Mouse (Mus musculus) C2C12 (cell line): ENCODE measurements around the gene Hmgcl. TPM values are rescaled to one million over a fixed set of nuclear protein-coding genes. Genes with fewer than 3 reads are reported as not detected.

Experiments used
- H3K27me3 ChIP-seq: one replicate; pipeline ENCODE4 v1.6.1; 2011; ENCODE audit not compliant: control insufficient read depth, insufficient read depth, insufficient read length
- H3K36me3 ChIP-seq: one replicate; pipeline ENCODE4 v1.6.1; 2011; ENCODE audit not compliant: control insufficient read depth, insufficient read depth
- H3K4me3 ChIP-seq: one replicate; pipeline ENCODE4 v1.5.1; 2011; ENCODE audit warnings: mild to moderate bottlenecking, control low read depth; ENCODE audit not compliant: poor library complexity, insufficient read depth, severe bottlenecking
- H3K79me2 ChIP-seq: one replicate; pipeline ENCODE4 v1.6.1; 2011; ENCODE audit not compliant: control insufficient read depth, insufficient read depth
- H3K79me3 ChIP-seq: one replicate; pipeline ENCODE4 v1.6.1; 2011; ENCODE audit warnings: low read depth, control low read depth
- H3ac ChIP-seq: one replicate; pipeline ENCODE3; 2011; ENCODE audit warnings: low read depth; ENCODE audit not compliant: control insufficient read depth, insufficient read length
- CEBPB ChIP-seq: IDR thresholded peaks from one replicate; pipeline ENCODE4 v1.6.1; 2011; ENCODE audit warnings: low read depth, mild to moderate bottlenecking, control low read depth, moderate library complexity
- CTCF ChIP-seq: IDR thresholded peaks from one replicate; pipeline ENCODE4 v1.5.1; 2011; ENCODE audit not compliant: control insufficient read depth, insufficient read depth, insufficient read length
- FOSL1 ChIP-seq: IDR thresholded peaks from one replicate; pipeline ENCODE4 v1.8.0; 2011; ENCODE audit warnings: mild to moderate bottlenecking, low read length; ENCODE audit not compliant: poor library complexity, insufficient read depth, severe bottlenecking
- MAX ChIP-seq: IDR thresholded peaks from one replicate; pipeline ENCODE4 v1.6.1; 2011; ENCODE audit warnings: mild to moderate bottlenecking, control low read depth
- MYOD1 ChIP-seq: IDR thresholded peaks from one replicate; pipeline ENCODE4 v1.6.1; 2011; ENCODE audit warnings: low read depth; ENCODE audit not compliant: control insufficient read depth, insufficient read length
- MYOG ChIP-seq: IDR thresholded peaks from one replicate; pipeline ENCODE4 v1.6.1; 2011; ENCODE audit not compliant: control insufficient read depth, insufficient read length; ENCODE audit errors: extremely low read depth
- USF1 ChIP-seq: IDR thresholded peaks from one replicate; pipeline ENCODE4 v1.6.1; 2011; ENCODE audit warnings: low read depth, mild to moderate bottlenecking, control low read depth, moderate library complexity
- polyA plus RNA-seq: library from polyadenylated mRNA; unstranded; fragments of >200 nt; fragmentation: generic; extraction: Trizol; gene quantifications from one replicate; pipeline ENCODE4 v1.2.1, GENCODE M21; 2012; ENCODE audit warnings: missing spikeins

Gene Hmgcl
- polyA plus RNA-seq, 1 experiment = 24.3 TPM

DNA sequence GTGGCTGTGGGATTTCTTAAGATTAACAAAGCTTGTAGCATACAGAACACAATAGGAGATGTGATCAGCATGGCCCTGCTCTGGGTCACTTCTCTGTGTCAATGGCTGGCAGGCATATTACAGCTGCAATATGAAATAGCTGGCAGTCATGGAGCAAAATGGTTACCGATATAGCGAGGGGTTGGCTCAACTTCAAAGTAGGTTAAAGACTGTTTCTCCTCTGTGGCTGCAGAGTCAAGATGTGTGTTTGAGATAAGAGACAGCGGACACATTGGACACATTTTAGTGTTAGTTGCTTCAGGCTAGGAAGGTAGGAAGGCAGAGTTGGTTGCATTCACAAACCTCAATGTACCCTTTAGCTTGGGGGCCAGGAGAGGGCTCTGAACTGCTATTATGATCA, 39.6 kb upstream of the Hmgcl start:
- TF ChIP-seq MYOG (no peak), FOSL1 (no peak), MYOD1 (no peak), MAX (no peak)
- no peak overlapping the region for H3ac ChIP-seq

DNA sequence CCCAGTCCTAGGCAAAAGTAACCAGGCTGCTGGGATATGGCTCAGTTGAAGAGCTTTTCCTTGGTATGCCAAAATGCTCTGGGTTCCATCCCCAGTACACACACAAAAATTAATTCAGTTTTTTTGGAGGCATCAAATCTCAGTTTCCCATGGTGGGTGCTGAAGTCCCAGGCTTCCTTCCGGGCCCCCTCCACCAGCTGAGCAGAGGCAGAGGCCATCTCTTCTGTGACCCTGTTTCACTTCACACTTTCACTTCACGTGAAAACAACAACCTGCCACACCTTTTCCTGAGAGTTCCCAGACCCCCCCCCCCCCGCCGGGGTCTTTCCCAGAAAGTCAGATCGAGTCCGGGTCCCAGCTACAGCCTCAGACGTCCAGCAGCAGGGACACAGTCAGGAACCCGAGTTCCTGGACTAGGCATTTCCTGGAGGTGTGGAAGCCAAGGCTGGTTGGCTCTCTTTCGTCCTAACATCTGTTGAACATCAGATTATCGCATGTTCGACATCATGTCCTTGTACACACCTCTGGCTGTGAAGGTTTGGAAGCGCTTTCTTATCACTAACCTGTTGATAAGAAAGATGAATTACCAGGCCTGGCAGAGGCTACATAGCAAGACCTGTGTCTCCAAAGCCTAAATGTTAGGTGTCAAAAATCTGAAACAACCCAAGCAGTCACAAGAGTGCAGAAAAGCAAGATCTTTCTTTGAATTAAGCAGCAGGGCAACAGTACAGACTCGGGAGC, 36.8 kb upstream of the Hmgcl start:
- Histone ChIP-seq H3K79me2 (no peaks in the 10 kb centered on the region), H3K4me3 (no peak overlapping the region), H3ac (no peak overlapping the region), H3K36me3 (no peaks in the 10 kb centered on the region), H3K27me3 (peaks cover 14% of the 10 kb centered on the region), H3K79me3 (no peaks in the 10 kb centered on the region)
- TF ChIP-seq MAX (no peak), USF1 (no peak), FOSL1 (no peak), CTCF (no peak), MYOD1 (no peak), CEBPB (no peak)

More for the DNA sequence above, 39.6 kb upstream of the Hmgcl start:
- Histone ChIP-seq H3K79me3 (no peaks in the 10 kb centered on the region), H3K36me3 (no peaks in the 10 kb centered on the region), H3K79me2 (no peaks in the 10 kb centered on the region), H3K4me3 (no peak overlapping the region), H3K27me3 (peaks cover 26% of the 10 kb centered on the region)

DNA sequence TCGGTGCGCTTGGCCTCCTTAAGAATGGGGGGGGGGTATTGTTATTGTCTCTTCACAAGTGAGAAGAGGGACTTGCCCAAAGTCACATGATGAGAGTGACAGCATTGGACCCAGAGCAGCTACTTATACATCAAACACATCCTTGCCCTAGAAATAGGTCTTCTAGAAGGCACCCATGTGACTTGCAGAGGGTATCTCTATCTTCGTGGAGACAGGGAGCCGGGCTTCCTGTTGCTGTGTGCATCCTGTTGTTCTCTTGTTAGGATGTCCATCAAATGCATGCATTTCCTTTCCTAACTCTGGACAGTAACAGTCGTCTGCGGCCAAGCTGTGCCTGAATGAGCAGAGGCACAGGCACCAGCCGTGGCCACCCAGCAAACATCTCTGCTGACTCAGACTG, 34.7 kb upstream of the Hmgcl start:
- TF ChIP-seq MYOG = no peak
- TF ChIP-seq USF1 = no peak
- TF ChIP-seq MAX = no peak
- Histone ChIP-seq H3K36me3 (no peaks in the 10 kb centered on the region), H3K79me2 (no peaks in the 10 kb centered on the region), H3K79me3 (no peaks in the 10 kb centered on the region), H3ac (no peak overlapping the region), H3K4me3 (no peak overlapping the region), H3K27me3 (peaks cover 8% of the 10 kb centered on the region)

DNA sequence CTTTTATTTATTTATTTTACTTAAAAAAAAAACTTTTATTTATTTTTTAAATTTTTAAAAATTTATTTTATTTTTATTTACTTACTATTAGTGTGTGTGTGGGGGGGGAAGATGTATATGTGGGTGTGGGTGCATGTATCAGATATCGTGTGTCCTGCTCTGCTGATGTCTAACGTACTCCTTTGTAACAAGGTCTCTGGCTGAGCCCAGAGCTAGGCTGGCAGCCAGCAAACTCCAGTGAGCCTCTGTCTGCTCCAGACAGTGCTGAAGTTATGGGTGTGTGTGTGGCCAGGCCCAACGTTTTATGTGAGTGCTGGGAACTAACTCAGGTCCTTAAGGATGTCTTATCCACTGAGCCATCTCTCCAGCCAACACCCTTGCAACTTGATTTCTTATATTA, 34.1 kb upstream of the Hmgcl start:
- Histone ChIP-seq H3K79me3 (no peaks in the 10 kb centered on the region), H3K36me3 (no peaks in the 10 kb centered on the region), H3K79me2 (no peaks in the 10 kb centered on the region), H3K27me3 (peaks cover 14% of the 10 kb centered on the region), H3K4me3 (no peak overlapping the region), H3ac (no peak overlapping the region)
- TF ChIP-seq FOSL1 (no peak), USF1 (no peak), CEBPB (no peak), CTCF (no peak), MYOD1 (no peak), MYOG (no peak), MAX (no peak)

DNA sequence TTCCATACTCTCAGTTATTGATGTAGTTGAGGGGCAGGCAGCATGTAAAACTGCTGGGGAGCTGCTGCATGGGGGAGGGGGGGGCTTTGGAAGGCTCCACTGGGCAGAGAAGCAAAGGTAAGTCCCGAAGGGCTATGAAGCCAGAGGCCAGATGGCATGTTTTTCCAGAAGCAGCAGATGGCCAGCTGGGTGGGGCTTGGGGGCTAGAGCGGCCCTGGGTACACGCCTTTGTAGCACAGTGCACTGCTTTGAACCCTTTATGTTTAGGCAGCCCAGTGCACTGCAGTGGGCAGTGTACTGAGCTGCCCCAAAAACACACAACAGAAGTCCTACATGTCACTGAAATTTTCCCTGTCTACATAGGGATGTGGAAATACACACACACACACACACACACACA, 33.4 kb upstream of the Hmgcl start:
- Histone ChIP-seq H3ac (no peak overlapping the region), H3K4me3 (no peak overlapping the region), H3K79me2 (no peaks in the 10 kb centered on the region), H3K36me3 (no peaks in the 10 kb centered on the region), H3K79me3 (no peaks in the 10 kb centered on the region), H3K27me3 (peaks cover 19% of the 10 kb centered on the region)
- TF ChIP-seq USF1 = no peak
- TF ChIP-seq MYOD1 = no peak
- TF ChIP-seq CEBPB = no peak
- TF ChIP-seq MAX = no peak
- TF ChIP-seq FOSL1 = no peak
- no peak for TF ChIP-seq CTCF
- no peak for TF ChIP-seq MYOG

DNA sequence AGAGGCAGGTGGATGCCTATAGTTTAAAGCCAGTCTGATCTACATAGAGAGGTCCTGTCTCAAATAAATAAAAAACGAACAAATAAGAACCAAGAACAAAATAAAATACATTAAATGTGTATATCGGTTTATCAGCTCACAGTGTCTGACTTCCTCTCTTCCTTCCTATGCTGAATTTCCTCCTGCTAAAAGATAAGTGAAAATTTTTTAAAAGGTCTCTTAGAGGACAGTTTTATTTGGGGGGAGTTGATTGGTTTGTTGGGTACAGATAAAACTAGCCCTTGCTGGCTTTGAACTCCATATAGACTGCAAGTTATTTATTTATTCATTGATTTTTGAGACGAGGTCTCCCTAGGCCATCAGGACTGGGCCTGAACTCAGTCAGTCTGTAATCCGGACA, 32.8 kb upstream of the Hmgcl start:
- Histone ChIP-seq H3K36me3 (no peaks in the 10 kb centered on the region), H3K79me2 (no peaks in the 10 kb centered on the region)
- no peak for TF ChIP-seq MYOD1
- TF ChIP-seq CEBPB = no peak
- no peak for TF ChIP-seq MAX
- TF ChIP-seq USF1 = no peak
- no peak for TF ChIP-seq CTCF
- TF ChIP-seq MYOG = no peak
- no peak for TF ChIP-seq FOSL1

More for the DNA sequence above, 32.8 kb upstream of the Hmgcl start:
- Histone ChIP-seq H3K4me3 (no peak overlapping the region), H3K79me3 (no peaks in the 10 kb centered on the region), H3K27me3 (peaks cover 20% of the 10 kb centered on the region), H3ac (no peak overlapping the region)
